Mouse (Mus musculus): Measurements from ENCODE around the gene Tdgf1. TPM values are rescaled to one million over a fixed set of nuclear protein-coding genes. Genes with fewer than 3 reads are reported as not detected.

The Tdgf1 gene
- total RNA-seq, 1 experiment from 2014 or later = not detected

DNA sequence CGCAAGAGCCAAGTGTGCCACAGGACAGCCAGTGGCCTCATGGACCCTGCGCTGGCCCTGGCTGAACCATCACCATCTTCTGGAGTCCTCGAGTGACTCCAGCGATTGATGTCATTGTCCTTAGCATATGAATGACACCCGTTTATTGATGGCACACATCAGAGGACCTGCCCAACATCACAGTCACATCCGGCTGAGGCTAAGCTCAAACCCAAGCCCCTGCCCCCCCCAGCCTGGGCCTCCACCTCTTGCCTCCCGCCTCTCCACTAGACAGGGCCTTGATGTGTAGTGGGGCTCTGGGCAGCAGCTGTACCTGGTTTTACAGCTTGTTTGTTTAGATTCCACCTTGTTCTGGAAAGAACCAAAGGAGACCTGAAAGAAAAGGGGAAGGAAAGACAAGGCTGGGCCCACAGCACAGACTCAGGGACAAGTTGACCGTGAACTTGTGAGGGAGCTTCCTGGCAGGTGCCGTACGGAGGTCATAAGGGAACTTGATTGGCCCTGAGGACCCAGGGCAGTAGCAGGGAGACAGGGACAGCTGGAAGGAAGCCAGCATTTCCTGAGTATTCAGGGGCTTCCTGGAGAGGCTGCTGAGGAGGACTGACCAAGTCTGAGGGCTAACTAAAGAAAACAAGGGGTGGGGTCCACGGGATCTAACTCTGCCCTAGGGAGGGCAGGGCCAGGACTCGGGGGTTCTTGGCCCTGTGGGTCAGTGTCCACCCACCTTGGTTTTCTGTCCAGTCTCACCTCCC, 54.7 kb downstream of the Tdgf1 start:
- ATAC-seq (replicated peaks; ENCODE audit: insufficient number of reproducible peaks, low FRiP score, low TSS enrichment, poor library complexity, severe bottlenecking) = no peak

DNA sequence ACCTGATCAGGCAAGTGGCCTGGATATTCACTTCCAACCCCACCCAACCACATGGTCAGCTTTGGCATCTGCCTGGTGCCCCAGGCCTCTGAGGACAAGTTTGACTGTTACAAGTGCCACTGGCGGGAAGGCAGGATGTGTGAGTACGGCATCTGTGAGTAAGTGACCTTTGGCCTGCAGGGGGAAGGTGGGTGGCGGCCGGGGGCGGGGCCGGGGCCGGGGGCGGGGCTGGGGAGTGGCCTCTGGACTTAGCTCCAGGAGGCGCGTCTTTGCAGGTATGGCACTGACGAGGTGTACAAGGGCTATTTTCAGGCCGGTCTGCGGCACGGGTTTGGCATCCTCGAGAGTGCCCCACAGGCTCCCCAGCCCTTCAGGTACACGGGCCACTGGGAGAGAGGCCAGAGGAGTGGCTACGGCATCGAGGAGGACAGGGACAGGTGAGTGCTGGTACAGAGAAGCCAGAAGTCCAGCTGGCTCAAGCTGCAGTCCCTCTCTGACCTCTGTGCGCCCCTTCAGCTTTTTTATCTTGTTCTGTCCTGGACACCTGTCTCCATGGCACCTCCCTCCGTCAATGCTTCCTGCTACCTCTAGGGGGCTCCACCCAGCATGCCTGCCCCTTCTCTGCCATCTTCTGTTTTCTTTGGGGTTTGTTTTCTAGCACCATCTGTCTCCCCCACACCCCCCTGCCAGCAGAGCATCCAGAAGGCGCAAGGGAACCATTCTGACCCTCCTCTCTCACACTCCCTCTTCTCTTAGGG, 55.8 kb downstream of the Tdgf1 start:
- ATAC-seq (replicated peaks; ENCODE audit: insufficient number of reproducible peaks, low FRiP score, low TSS enrichment, poor library complexity, severe bottlenecking) = no peak

Other genes starting within 250 kb of the Tdgf1 start
- 0.49 TPM in 1 of 3 replicates, not detected in the others for gene Myl3, start 204.3 kb downstream of the Tdgf1 start, total RNA-seq (2017)
- gene Pth1r, start 199.0 kb downstream of the Tdgf1 start, total RNA-seq (2017) = 1.1 TPM in 1 of 3 replicates, not detected in the others
- not detected in 3 replicates for gene Prss42, start 148.0 kb downstream of the Tdgf1 start, total RNA-seq (2017)
- gene Prss44, start 132.2 kb downstream of the Tdgf1 start, total RNA-seq (2017) = not detected in 3 replicates
- not detected in 3 replicates for gene Prss43, start 119.5 kb downstream of the Tdgf1 start, total RNA-seq (2017)
- gene Prss45, start 111.6 kb downstream of the Tdgf1 start, total RNA-seq (2017) = not detected in 3 replicates
- not detected in 3 replicates for gene Prss46, start 101.7 kb downstream of the Tdgf1 start, total RNA-seq (2017)
- not detected in 3 replicates for gene Prss50, start 88.2 kb downstream of the Tdgf1 start, total RNA-seq (2017)
- 0.43 to 0.97 TPM (median 0.86 TPM) in 3 replicates for gene Als2cl, start 66.3 kb downstream of the Tdgf1 start, total RNA-seq (2017)
- 0.19 TPM in 1 of 3 replicates, not detected in the others for gene Tmie, start 66.0 kb downstream of the Tdgf1 start, total RNA-seq (2017)
- not detected in 3 replicates for gene Fam240a, start 29.3 kb downstream of the Tdgf1 start, total RNA-seq (2017)
- gene Lrrc2, start 5.4 kb upstream of the Tdgf1 start, total RNA-seq (2017) = not detected in 3 replicates
- gene Rtp3, start 44.4 kb upstream of the Tdgf1 start, total RNA-seq (2017) = not detected in 3 replicates
- gene Ltf, start 73.1 kb upstream of the Tdgf1 start, total RNA-seq (2017) = 0.39 to 1.6 TPM in 2 of 3 replicates, not detected in the other
- 45.5 to 87.2 TPM (median 46.4 TPM) in 3 replicates for gene Ccrl2, start 111.4 kb upstream of the Tdgf1 start, total RNA-seq (2017)
- 154 to 232 TPM (median 168 TPM) in 3 replicates for gene Lrrfip2, start 171.4 kb upstream of the Tdgf1 start, total RNA-seq (2017)

Measured in monocyte, adult 5-6 weeks (primary cell).